Mouse (Mus musculus) forebrain, embryonic 14.5 days (tissue): ENCODE data around the gene Gm4312. TPM values are rescaled to one million over a fixed set of nuclear protein-coding genes. Genes with fewer than 3 reads are reported as not detected.
"Not testable (repeated sequence)": the region's sequence is repeated elsewhere in the genome, so short reads cannot be mapped to it uniquely, and the experiment has no call there.

Source experiments
- ATAC-seq: fragments of 200-750 bp; cut with Nextera tagmentation; 2 replicates; pipeline ENCODE4 v1.8.0; 2017; ENCODE audit warnings: mild to moderate bottlenecking, moderate library complexity
- DNase-seq: peaks from one replicate; pipeline ENCODE4 v3.0.0-alpha.2; 2015; ENCODE audit warnings: low spot score
- H3K27ac ChIP-seq: fragments of 300-500 bp; sonication (generic); 2 replicates; pipeline ENCODE4 v1.5.1; 2014; ENCODE audit warnings: low read depth, mild to moderate bottlenecking, control low read depth, low read length, moderate library complexity
- H3K27me3 ChIP-seq: fragments of 300-500 bp; sonication (generic); replicated peaks from 2 replicates; pipeline ENCODE4 v1.6.1; 2014; ENCODE audit warnings: low read length, control low read depth, mixed read lengths; ENCODE audit not compliant: control insufficient read depth, insufficient read depth
- H3K36me3 ChIP-seq: fragments of 300-500 bp; sonication (generic); 2 replicates; pipeline ENCODE4 v1.6.1; 2014; ENCODE audit warnings: low read length, control low read depth; ENCODE audit not compliant: control insufficient read depth, insufficient read depth
- H3K4me1 ChIP-seq: fragments of 300-500 bp; sonication (generic); 2 replicates; pipeline ENCODE4 v1.6.1; 2014; ENCODE audit warnings: antibody characterized with exemption, low read length, control low read depth; ENCODE audit not compliant: control insufficient read depth, insufficient read depth
- H3K4me2 ChIP-seq: fragments of 300-500 bp; sonication (generic); 2 replicates; pipeline ENCODE4 v1.6.1; 2014; ENCODE audit warnings: mild to moderate bottlenecking, control low read depth, low read length
- H3K4me3 ChIP-seq: fragments of 300-500 bp; sonication (generic); 2 replicates; pipeline ENCODE4 v1.5.1; 2014; ENCODE audit warnings: low read depth, low read length, control low read depth
- H3K9ac ChIP-seq: fragments of 300-500 bp; sonication (generic); 2 replicates; pipeline ENCODE4 v1.6.1; 2014; ENCODE audit warnings: mild to moderate bottlenecking, low read length, control low read depth, moderate library complexity
- H3K9me3 ChIP-seq: fragments of 300-500 bp; sonication (generic); replicated peaks from 2 replicates; pipeline ENCODE4 v1.6.1; 2016; ENCODE audit warnings: low read length, control low read depth, mixed read lengths; ENCODE audit not compliant: control insufficient read depth
- WGBS: fragments of 180-500 bp; shearing (Covaris S2); extraction: QIAGEN DNeasy Blood & Tissue Kit; methylation state at CpG from one replicate; pipeline ENCODE4 v1.1.7; 2014; 5-methylcytosine and 5-hydroxymethylcytosine counted together
- polyA plus RNA-seq: library from polyadenylated mRNA; unstranded; fragments of >200 nt; fragmentation: Nextera tagmentation; extraction: Ambion mirVana; gene quantifications from 2 replicates; pipeline ENCODE4 v1.2.1, GENCODE M21; 2014

Gm4312 gene
- polyA plus RNA-seq = not detected in 2 replicates

GRCm38 (mm10) chr10:100382460-100382859 lies at the start of gene Gm4312:
Gm4312 (minus strand) TSS chr10:100382560.
- not testable (repeated sequence) for H3K9ac ChIP-seq, H3K4me1 ChIP-seq, H3K27ac ChIP-seq, H3K4me2 ChIP-seq, DNase-seq, H3K9me3 ChIP-seq, H3K4me3 ChIP-seq, H3K27me3 ChIP-seq, H3K36me3 ChIP-seq, ATAC-seq
- no CpG with 5 or more reads among the region's 2 CpGs for WGBS

GRCm38 (mm10) chr10:100427592-100427991 lies 45.2 kb upstream of the Gm4312 start:
- Histone ChIP-seq H3K27ac (no peak overlapping the region), H3K9ac (no peak overlapping the region), H3K9me3 (no peaks in the 10 kb centered on the region), H3K4me3 (no peak overlapping the region), H3K4me1 (no peaks in the 10 kb centered on the region), H3K27me3 (no peaks in the 10 kb centered on the region), H3K36me3 (no peaks in the 10 kb centered on the region), H3K4me2 (no peak overlapping the region)
- ATAC-seq (no peak), DNase-seq (no peak)
- WGBS = 90% methylated on average over 2 of the region's 2 CpGs

GRCm38 (mm10) chr10:100415566-100415965 lies 33.2 kb upstream of the Gm4312 start:
- DNase-seq (no peak), ATAC-seq (no peak)
- 91% methylated on average over 7 of the region's 7 CpGs for WGBS
- Histone ChIP-seq H3K27ac (no peak overlapping the region), H3K9me3 (no peaks in the 10 kb centered on the region), H3K36me3 (no peaks in the 10 kb centered on the region), H3K27me3 (no peaks in the 10 kb centered on the region), H3K4me2 (no peak overlapping the region), H3K4me3 (no peak overlapping the region), H3K4me1 (no peaks in the 10 kb centered on the region), H3K9ac (no peak overlapping the region)

- not testable (repeated sequence) for H3K4me1 ChIP-seq, H3K4me2 ChIP-seq, H3K4me3 ChIP-seq, H3K27ac ChIP-seq, ATAC-seq, H3K27me3 ChIP-seq, DNase-seq, H3K36me3 ChIP-seq, H3K9ac ChIP-seq, H3K9me3 ChIP-seq
- 86% methylated on average over 6 of the region's 6 CpGs for WGBS
Measured at GRCm38 (mm10) chr10:100402301-100402700, 19.9 kb upstream of the Gm4312 start.

- H3K27ac ChIP-seq, H3K4me3 ChIP-seq, H3K36me3 ChIP-seq, H3K9ac ChIP-seq, ATAC-seq, H3K4me2 ChIP-seq, H3K4me1 ChIP-seq, H3K9me3 ChIP-seq, H3K27me3 ChIP-seq, DNase-seq: not testable (repeated sequence)
- no CpG with 5 or more reads among the region's 3 CpGs for WGBS
Measured at GRCm38 (mm10) chr10:100361038-100361437, 21.3 kb downstream of the Gm4312 start, which contains the start of gene Gm4307. Gm4307 (plus strand) TSS chr10:100361338.

- H3K4me2 ChIP-seq, DNase-seq, H3K27ac ChIP-seq, H3K9ac ChIP-seq, H3K4me1 ChIP-seq, H3K36me3 ChIP-seq, H3K4me3 ChIP-seq, H3K27me3 ChIP-seq, ATAC-seq, H3K9me3 ChIP-seq: not testable (repeated sequence)
- WGBS = 82% methylated on average over 1 of the region's 2 CpGs
Measured at GRCm38 (mm10) chr10:100356841-100357240, 25.5 kb downstream of the Gm4312 start.

- WGBS = no CpG with 5 or more reads among the region's 3 CpGs
- H3K9me3 ChIP-seq, H3K4me3 ChIP-seq, H3K4me1 ChIP-seq, H3K27ac ChIP-seq, H3K4me2 ChIP-seq, ATAC-seq, H3K27me3 ChIP-seq, H3K36me3 ChIP-seq, H3K9ac ChIP-seq, DNase-seq: not testable (repeated sequence)
Measured at GRCm38 (mm10) chr10:100350793-100351192, 31.6 kb downstream of the Gm4312 start, which contains the start of gene Gm4305. Gm4305 (plus strand) TSS chr10:100351093.

- no CpG with 5 or more reads among the region's 3 CpGs for WGBS
- not testable (repeated sequence) for H3K27ac ChIP-seq, H3K9me3 ChIP-seq, H3K27me3 ChIP-seq, H3K4me1 ChIP-seq, H3K4me3 ChIP-seq, DNase-seq, ATAC-seq, H3K36me3 ChIP-seq, H3K4me2 ChIP-seq, H3K9ac ChIP-seq
Measured at GRCm38 (mm10) chr10:100345672-100346071, 36.7 kb downstream of the Gm4312 start, which contains the start of gene Gm4303. Gm4303 (plus strand) TSS chr10:100345972.

GRCm38 (mm10) chr10:100340536-100340935 lies 41.8 kb downstream of the Gm4312 start, which contains the start of gene Gm4302:
Gm4302 (plus strand) TSS chr10:100340836.
- H3K9ac ChIP-seq, H3K27ac ChIP-seq, DNase-seq, ATAC-seq, H3K27me3 ChIP-seq, H3K4me3 ChIP-seq, H3K36me3 ChIP-seq, H3K4me2 ChIP-seq, H3K9me3 ChIP-seq, H3K4me1 ChIP-seq: not testable (repeated sequence)
- no CpG with 5 or more reads among the region's 3 CpGs for WGBS
